Mouse (Mus musculus): Measurements from ENCODE around the gene Gtf2a1.
"Not testable (repeated sequence)": the region's sequence is repeated elsewhere in the genome, so short reads cannot be mapped to it uniquely, and the experiment has no call there.

Gtf2a1 gene

DNA sequence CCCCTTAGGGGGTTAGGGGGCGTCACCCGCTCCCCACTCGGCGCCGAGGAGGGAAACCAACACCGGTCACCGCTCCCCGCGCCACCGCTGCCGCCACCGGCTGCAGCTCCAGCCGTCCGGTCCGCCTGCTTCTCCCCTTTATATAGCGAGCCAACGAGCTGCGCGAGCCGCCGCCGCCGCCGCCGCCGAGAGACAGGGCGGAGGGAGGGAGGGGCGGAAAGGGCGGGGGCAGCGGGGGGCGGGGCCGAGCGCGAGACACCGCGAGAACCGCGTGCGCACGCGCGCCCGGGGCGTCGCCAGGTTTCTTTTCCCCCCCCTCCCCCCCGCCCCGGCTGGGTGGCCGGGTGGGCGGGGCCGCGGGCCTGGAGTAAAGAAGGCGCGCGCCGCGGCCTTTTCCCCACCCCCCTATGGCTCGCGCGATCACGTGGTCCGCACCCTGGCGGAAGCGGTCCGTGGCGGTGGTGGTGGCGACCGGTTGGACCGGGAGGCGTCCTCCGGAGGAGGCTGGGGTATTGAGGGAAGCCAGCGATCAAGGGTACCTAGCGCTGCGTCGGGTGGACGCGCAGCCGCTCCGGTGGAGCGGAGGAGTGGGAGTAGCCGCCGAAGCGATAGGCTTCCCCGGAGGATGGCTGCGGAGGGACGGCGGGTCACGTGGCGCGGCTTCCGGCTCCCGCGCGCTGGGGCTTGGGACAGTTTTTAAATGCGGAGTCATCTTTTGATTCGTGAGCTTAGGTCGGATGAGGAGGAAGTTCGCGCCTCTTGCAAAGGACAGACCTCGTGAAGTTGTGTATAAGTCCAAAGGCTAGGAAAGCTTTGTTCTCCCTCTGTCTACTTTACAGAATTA is at the start of gene Gtf2a1:
Gtf2a1 (minus strand) TSS at position 641 of the 844 bp plus-strand sequence.
- DNase-seq, result peak; percentile 98

DNA sequence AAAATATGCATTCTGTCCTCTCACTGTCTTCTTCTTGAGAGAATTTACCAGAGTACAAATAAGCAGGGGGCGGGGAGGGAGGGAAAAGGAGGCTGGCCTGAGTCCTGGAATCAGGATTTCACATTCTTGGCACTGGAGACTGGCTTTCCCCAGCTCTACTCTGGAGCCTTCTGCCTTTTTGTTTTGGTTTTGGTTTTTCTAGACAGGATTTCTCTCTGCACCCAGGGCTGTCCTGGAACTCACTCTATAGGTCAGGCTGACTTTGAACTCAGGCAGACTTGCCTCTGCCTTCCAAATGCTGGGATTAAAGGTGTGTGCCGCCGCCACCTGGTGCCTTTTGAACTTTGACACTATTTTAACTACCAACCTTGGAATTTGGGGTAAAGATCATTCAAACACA is 48.1 kb upstream of the Gtf2a1 start:
- DNase-seq, result no peak

DNA sequence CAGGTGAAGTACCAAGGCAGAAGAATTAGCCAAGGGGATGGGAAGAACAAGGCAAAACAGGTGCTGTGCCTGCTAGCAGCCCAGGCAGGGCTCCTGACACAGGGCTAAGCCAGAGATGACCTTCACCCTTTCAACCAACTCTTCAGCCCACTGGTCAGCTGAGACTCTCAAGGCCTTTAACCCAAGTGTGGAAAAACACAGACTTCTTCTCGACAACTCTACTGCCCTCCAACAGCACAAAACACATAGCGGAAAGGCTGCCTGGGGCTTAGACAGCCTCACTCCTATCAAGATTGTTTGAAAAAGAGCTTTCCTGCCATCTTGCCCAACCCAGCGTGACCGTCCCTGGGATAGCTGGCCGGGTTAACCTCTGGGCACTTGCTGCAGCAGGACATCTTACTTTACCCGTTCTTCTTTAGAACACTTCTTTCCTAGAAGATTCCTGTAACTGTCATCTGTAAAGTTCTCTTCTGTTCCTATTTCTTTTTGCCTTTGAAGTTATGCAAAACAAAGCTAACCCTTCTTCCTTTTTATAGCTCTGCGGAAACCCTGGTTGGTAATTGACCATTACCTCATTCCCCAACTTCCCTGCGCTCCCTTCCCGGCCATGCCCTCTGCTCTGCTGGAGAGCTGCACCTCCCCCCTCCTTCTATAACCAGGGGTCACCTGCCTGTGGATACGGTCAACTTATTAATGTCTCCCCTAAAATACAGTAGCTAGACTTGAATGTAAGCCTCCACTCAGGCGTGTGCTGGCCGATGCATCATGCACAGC is 47.0 kb upstream of the Gtf2a1 start:
- no peak for DNase-seq

DNA sequence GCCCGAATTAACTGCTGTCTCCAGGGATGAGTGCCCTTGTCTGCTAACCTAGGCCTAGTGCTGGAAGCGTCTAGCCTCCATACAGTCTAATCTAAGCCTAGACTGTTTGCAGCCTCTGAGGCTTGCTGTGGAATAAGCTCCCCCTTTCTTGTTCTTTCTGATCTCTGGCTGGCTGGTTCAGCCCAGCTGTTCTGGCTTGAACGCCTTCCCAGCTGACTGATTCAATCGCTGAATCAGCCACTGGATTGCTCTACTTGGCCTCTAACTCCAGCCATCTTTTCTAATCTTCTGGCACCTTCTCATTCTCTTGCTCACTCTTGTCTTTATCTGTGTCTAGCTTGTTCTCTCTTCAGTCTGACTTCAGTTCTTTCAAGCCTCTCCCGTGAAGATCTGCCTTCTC is 36.2 kb upstream of the Gtf2a1 start:
- no peak for DNase-seq

DNA sequence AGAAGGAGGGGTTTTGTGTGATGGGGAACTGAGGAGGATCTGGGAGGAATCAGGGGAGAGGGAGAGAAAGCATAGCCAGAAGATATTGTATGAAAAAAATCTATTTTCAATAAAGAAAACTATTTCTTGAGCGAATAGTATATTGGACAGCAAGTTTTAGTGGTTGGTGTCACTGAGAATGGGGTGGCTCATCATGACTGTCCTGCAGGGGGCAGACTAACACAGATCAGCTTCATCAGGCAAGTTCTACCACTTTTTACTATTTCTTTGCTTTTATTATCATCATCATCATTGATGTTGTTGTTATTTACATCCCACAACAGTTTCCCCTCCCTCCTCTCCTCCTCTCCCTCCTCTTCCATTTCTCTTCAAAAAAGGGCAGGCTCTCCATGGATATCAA is 34.7 kb upstream of the Gtf2a1 start:
- peak; percentile 50 for DNase-seq

DNA sequence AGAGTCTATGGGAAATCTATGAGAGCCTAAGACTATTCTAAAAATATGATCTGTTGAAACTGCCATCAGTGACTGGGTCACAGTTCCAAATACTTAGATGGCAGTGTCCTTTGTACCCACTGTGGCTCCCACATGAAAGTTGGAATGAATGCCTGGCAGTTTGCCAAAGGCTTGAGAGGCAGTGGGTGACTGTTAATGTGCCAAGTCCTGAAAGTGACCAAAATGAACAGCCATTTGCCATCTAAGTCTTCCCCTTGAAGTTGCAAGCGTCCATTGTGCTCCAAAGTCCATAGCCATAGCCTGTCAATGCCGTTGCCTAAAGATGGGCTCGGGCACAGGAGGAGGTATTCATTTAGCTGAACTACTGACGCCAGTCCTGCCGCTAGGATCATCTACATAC is 19.1 kb upstream of the Gtf2a1 start:
- no peak for DNase-seq

DNA sequence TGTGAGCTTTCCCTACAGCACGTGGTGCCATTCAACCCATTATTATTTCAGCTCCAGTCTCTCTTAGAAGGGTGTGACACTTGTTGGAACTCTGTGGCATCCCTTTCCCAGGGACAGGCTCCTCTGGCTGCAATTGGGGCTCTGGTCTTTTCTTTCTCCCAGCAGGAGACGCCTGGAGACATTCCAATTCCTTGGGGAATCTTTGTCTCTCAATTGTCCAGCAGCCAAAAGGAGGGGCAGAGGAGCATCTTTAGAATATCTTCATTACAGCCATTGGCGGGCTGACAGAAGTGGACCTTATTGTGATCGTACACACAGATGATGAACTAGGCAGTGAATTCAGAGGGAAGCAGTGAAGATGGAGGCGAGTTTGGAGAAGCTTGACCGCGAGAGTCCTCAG is 17.4 kb upstream of the Gtf2a1 start:
- no peak for DNase-seq

DNA sequence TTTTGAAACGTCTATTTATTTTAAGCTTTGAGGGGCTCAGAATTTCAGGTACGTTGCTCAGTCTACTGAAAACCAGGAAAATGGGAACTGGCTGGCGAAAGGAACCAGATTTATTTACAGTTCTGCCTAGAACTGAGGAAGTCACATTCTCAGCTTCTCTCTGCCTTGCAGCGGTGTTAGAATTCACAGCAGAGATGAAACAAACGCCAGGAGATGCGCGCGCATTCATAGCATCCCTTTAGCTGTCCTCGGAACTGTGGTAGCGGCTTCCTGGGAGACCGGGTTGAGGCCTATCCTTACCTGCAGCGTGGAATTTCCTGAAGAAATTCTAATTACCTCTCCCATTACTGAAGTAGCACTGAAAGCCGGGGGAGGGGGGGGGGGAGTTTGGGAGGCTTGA is 16.4 kb upstream of the Gtf2a1 start:
- no peak for DNase-seq

DNA sequence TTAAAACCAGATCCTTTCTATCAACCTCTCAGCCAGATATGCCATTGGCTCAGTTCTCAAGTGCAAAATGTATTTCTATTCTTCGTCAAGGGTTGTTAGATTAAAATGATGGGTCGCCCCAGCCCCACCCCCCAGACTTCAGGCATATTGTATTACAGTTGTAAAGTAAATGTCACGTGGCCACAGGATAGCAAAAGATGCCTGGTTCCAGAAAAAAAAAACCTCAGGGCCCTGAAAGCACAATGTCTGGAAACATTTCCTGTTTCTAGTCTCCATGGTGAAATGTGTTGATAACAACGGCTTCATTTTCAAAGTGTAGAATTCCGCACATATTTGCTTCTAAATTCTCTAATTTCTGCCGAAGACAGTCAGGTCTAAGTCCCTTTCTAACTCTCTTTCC is 14.3 kb upstream of the Gtf2a1 start:
- no peak for DNase-seq

DNA sequence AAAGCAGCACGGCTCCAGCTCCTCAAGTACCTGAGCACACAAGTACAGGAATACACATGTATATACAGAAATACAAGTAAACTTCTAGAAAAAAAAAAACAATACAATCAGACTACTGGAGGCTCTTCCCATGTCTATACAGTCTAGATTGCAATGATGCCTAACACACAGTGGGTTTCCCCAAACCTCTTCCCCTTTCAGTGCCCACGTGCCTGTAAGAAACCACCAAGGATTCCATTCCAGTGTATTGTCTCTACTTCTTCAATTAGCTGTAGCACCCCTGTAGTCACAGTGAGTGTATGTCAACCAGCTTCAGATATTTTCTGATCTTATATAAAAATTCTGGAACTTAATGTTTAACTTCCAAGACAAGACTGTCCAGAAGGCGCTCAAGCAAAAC is 1.8 kb upstream of the Gtf2a1 start:
- no peak for DNase-seq

DNA sequence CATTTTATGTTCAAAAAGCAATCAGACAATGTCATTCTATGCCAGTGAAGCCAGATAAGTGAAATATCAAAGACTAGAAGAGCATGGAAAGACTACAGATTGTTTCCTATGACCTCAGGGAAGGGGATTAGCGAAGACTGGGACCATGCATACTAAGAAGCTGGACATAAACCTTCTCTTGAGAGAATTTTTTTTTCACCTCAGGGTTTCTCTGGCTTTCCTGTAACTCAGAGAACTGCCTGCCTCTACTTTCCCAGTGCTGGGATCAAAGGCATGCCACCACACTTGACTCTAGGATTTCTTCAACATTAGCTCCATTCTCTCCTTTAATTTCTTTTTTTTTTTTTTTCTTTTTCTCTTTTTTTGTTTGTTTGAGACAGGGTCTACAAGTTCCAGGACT is 904 bp upstream of the Gtf2a1 start:
- no peak for DNase-seq

DNA sequence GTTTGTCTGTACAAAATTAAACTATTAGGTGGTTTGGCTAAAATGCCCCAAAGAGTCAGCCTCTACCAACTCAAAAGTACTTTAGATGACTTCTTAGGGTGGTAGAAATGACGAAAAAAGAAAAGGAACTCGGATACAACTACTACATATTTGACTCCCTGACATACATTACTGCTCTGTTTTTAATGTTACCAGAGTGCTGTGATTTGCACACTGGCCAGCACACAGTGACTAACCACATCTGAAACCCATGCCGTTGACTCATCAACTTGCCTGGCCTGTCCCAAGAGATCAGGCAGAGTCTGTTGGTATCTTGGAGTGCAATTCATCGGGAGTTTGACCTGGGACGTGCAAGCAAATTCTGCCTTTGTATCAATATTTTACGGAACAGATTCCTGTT is 429 bp upstream of the Gtf2a1 start:
- peak; percentile 43 for DNase-seq

DNA sequence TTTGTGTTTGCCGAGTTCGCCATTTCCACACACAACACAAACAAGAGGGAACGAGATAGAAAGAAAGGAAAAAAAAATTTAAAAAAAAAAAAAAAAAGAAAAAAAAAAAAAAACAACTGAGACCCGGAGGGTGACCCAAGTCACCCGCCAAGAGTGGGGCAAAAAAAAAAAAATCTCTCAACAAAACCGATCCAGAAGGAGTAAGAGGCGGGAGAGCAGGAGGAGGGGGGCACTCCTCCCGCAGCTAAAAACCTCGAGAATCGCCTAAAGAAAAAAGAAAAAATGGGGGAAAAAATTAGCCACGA is 793 bp downstream of the Gtf2a1 start:
- DNase-seq, result no peak

DNA sequence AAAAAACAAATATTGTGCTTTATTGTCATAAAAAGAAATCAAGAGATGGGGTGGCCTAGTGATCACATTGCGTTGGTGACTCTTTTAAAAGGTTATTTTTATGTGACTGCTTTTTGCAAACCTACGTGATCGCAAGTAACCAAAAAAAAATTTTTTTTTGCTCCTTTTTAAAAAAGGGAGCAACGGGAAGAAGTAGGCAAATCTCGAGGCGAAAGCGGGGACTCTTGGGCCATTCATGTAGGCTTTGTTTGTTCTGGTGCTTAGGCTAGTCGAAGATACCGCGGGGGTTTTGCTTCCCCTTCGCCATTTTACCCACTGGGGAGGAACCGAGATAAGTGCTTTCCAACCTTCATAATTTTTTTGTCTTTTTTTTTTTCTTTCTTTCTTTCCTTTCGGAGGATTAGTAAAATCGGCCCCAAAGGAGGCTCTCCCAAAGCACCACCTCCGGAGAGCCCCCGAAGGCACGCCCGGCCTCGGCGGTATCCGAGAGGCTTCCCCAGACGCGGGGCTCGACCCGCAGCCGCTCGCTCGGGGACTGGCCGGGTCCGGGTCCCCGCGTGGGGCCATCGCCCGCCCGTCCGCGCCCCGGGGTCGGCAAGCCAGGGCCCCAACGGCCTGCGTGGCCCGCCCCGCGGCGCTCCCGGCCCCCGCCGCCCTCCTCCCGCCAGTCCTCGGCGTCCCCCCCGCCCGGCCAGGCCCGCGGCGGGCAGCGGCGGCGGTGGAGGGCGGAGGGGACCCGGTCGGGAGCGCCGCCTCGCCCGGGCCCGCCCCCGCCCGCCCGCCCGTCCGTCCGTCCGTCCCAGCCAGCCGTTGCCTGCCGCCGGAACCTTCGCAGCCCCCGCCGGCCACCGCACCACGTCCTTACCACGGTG is 1.4 kb downstream of the Gtf2a1 start:
- DNase-seq, result peak; percentile 74

DNA sequence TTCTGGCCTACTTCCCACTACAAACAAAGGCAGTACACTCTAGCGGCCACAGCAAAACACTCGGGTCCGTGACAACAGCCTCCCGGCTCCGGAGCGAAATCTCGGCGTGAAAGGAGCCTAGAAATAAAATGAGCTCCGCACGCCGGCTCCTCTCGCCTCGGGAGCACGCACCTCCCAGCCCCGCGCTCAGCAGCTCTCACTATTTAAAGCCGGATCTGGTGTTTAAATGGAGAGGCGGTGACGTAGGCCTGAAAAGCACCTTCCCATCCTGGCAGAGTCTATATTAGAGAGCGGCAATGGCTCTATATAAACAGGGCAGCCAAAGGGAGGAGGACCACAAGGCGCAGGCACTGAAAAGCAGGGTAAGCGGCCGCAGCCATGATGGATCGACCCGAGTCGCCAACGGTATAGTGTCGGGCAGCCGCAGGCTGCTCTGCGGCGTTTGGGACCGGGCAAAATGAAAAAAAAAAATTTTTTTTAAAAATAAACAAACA is 2.1 kb downstream of the Gtf2a1 start:
- peak; percentile 89 for DNase-seq

DNA sequence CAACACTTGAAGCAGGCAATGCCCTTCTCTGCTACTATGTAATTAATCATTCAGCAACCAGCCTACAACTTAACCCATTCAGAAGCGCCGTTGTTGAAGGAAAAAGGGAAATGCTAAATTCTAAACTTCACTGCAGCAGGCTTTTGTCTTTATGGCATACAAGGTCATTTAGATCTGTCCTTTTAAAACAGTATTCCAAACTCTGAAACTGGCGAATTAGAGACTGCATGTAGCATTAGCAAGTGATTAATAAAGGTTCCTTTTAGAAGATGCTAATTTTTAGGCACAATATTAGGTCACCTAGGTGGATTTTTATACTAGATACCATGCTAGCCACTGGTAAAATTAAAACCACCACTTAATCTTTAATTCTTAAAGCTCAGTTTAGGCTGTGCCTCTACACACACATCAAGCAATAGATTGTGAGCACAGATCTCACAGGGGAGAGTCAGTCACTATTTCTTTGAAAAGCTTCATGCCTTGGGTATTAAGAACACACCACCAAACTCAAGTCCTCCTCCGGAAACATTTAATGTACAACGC is 2.7 kb downstream of the Gtf2a1 start:
- no peak for DNase-seq

DNA sequence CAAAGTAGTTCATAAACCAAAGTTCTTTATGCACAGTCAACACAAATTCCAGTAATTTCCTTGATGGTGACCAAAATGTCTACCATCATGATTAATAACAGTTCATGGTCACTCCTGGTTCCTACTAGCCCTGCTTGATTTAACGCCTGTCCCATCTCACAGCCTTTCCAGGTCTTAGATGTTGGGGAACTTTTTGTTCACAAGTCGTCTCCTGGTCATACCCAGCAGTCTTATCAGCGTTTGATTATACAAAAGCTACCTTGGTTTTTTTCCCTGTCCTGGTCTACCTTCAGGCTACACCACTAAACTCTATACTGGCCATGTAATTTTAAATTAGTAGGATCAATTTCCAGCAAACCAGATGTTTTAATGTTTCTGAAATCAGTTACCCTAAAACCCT is 3.2 kb downstream of the Gtf2a1 start:
- DNase-seq, result no peak

DNA sequence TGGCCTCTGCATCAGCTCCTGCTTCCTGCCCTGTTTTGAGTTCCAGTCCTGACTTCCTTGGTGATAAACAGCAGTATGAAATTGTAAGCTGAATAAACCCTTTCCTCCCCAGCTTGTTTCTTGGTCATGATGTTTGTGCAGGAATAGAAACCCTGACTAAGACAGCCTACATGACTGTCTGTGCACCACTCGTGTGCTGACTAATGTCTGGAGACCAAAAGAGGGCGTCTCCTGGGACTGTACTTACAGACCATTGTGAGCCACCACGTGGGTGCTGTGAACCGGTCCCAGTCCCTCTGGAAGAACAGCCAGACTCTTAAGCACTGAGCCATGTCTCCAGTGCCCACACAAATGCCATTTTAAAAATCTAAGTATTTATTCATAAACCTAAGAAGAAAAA is 4.5 kb downstream of the Gtf2a1 start:
- DNase-seq, result not testable (repeated sequence)

DNA sequence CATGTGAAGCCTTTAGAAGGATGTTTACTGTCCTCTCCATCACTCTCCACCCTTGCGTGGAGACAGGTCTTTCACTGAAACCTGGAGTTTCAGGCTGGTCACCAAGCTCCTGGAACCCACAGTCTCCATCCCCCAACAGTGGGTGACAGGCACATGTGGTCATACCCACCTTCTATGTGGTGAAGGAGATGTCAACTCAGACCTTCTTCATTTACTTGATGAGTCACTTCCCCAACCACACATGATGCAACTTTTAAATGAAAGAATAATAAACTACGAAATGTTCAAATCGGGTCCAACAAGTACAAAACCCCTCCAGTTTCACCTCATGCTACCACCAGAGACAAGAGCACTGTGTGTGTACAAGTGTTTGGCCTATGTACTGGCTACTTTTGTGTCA is 5.1 kb downstream of the Gtf2a1 start:
- DNase-seq, result no peak

DNA sequence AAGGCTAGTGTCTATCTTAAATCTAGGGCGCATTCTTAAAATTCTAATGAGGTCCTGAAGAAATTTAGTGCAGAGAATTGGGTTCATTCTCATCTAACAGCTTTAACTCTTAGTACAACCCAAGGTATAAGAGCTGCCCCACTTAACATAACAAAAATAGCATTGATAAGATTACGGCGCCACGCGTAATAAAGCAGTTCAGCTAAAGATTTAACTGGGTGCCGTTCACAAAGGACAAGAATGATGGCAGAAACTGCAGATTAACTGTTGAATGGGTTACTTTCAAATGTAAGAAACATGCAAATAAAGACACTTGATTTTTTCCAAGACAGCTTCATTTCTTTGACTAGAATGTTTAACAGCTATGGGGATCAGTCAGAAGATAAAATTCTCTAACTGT is 6.9 kb downstream of the Gtf2a1 start:
- no peak for DNase-seq

DNA sequence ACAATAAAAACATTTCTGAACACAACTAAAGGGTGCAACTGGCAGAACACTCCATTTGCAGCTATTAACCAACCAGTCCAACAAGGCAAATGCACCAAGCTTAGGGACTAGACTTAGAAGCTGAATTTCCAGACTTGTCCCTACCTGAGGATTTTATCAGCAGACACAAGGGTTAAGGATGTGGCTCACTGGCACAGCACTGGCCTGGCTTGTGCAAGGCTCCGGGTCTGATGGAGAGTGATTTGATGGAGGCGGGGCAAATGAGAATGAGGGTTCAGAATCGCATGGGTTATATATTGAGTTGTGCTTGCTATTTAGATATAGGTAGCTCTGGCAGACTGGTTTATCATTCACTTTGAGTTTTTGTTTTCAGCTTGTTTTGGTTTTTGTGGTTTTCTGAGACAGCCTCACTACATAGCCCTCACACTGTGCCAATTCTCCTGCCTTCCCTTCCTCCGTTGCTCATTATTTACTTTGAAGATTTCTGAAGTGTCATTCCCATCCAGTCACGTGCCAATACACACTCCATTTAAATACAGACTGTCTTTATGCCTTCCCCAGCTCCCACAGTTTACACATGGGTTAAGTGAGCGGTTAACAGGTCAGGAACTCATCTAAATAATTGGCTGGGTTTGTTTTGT is 7.8 kb downstream of the Gtf2a1 start:
- no peak for DNase-seq

Data from liver (tissue).